Mouse (Mus musculus) retina, postnatal 7 days (tissue): Measurements from ENCODE around the gene Tubd1.

Source experiments
- DNase-seq: peaks from one replicate; pipeline ENCODE4 v3.0.0-alpha.2; 2012; ENCODE audit warnings: low read depth, low spot score

The Tubd1 gene

DNA sequence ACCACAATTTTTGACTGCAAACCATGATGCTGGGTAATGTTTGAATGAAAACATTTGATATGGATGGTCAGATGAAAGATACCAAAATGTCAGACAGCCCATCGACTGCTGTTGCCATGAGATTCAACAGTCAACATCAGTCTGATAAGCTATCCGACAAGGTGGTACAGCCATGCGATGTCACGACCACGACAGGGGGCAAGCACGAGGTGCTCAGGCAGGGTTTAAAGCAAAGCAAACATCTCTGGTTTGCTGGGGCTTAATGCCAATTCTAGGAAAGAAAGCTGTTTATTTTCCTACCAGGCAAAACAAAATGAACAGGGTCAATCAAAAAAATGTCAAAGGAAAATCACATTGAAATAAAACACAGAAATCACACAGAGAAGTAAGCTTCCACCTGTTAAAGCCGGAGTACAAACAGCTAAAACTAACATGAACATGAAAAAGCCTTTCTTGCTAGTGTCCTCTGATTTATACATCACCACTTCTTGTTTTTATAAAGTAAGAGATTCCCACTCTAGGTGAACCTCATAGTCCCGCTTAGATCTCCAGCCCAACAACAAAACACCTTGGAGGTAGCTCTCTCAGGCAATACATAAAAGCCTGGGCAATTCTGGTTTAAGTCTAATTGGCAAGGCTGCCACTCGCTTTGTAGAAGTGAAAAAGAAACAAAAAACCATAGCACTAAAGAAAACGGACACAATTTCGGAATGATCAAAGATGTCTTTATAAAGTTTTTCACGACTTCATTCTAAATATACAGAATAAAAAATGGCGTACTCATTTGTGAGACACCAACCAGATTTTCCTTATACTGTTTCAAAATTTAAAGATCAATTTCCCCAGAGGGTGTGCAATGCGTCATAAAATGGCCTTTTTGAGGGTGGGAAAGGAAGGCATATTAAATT lies 39.5 kb downstream of the Tubd1 start:
- no peak for DNase-seq

DNA sequence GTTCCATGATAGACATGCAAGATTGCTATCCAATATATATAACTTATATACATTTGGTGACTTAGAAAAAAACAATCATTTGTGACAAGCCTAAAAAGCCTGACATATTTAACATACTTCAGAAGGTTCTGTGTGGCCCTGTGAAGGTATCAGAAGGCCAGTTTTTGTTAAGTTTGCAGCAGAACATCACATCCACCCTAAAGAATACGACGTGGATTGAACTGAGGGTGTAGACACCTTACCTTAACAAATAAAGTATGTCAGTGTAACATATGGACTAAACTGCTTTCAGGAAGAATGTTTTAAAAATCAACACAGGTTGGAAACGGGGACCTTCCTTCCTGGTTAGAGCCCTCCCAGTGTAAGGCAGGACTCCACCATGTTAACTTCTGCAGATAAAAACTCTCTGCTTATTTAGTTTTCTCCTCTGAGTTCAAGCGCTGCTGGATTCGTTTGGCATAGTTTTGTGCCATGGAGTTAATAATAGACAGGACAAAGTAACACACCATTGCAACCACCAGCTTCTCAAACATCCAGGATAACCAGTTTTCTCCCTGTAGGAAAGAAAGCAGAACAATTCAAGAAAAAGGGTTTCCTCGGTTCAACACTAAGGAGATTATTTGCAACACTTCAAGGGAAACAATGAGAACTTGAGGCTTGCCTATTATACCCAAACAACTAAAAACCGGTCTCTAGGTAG lies 40.3 kb downstream of the Tubd1 start:
- no peak for DNase-seq

GRCm38 (mm10) chr11:86585598-86585984 lies 40.8 kb downstream of the Tubd1 start:
- DNase-seq: no peak

DNA sequence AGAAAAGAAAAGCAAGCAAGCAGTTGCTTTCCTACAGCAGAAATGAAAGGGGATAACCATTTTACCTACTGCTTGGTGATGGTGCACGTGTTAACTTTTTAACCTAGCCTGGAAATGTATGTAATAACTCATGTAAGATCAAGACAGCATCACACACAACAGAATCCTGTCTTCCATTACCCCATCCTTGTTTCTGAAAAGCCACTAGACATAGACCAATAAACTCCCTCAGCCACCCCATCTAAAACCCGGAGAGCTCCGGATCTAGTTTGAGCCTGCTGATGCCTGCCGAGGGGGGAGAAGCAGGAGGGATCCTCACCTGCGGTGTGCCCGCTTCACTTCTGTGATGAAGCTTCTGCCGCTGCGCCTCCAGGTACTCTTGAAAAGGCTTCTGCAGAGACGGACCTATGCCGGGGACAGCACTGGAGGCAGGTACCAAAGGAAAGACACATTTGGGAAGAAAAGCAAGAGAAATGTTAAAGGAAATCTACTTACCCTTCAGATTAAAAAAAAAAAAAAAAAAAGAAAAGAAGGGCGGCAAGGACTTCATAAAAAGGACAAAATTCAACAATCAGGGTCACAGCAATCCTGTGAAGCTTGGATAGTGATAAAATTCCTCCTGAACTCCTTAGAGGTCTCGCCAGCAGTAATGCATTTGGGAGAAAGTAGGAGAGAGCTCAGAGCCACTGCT lies 41.5 kb downstream of the Tubd1 start:
- no peak for DNase-seq

DNA sequence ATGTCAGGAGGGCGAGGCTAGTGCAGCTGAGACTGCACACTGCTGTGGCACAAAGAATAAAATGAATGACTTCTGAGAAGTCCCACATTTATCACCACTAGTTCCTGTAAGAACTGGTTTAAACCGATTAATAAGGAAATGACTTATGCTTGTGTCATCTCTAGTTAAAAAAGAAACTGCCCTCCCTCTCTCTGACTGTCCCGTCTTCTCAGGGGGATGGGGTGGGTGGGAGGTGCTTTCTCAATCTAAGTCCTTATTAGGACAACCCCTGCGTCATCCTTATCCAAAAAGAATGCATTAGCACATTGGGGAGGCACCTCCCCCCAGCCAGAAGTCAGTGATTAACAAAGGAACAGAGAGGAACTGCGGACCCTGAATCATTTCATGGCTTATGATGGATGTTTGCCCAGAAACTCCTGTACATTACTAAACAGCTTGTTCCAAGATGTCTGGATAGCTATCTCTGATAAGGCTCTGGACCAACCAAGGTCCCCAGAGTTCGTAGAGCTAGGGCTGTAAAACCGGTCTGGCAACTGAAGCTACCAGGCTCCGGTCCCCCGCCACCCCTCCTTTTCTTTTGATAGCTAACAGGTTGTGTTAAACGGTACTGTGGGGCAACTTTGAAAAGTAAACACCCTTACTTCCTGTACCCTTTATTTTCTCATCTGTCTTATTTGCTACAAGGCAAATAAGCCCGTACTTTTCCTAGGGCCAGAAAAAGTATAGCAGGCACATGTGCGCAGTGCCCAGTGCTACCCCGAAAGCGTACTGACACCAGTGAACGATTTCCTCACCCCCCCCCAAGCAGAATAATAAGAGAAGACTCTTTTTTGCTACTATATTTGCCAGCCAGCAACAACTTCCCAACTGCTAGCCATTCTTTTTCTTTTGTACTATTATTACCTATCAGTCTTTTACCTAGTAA lies 42.3 kb downstream of the Tubd1 start:
- no peak for DNase-seq

DNA sequence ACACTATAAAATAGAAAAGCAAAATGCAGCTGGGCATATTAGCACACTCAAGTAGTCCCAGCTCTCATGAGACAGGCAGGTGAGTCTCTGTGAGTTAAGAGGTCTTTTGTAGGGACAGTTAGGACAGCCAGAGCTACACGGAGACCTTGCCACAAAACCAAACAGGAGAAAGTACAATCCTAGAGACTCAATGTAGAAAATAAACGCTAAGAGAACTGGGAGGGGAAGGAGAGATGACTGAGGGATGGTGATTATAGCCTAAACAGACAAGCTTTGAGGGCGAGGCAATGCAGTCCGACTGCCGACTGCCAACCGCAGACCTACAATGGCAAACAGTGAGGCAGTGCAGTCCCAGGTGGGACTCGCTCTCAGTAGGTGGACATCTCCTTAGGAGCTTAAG lies 43.0 kb downstream of the Tubd1 start:
- no peak for DNase-seq

- no peak for DNase-seq
Measured at GRCm38 (mm10) chr11:86588583-86589298, 44.0 kb downstream of the Tubd1 start.

DNA sequence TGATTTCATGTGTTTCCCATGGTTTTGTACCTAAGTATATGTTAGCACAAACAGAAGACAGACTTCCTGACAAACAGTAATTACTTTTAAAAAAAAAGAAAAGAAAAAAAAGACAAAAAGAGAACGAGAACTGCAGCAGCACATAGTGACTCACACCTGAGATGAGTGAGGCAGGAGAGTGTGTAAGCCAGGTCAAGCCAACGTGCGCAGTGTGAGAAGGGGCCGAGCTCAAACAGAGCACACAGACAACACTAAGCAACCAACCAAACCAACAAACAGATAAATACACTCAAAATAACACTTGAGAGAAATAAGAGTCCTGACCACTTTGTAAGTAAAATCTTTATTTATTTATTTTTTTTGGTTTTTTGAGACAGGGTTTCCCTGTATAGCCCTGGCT lies 45.3 kb downstream of the Tubd1 start:
- DNase-seq: no peak

DNA sequence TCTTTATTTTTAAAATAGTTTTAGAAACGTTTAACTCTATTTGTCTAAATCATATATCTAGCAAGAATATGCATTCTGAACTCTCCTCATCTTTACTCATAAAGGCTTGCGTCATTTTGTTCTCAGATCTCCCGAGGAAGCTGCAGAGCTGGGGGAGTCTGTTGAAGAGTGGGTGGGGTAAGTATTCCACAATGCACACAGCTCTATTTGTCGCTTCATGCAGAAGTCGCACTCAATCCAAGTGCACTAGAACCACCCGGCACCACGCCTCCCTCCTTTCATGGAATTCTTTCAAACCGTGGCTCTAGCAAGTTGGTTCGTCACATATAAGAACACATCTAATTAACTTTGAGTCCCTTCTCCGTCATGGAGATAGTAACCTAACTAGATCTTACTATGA lies 45.8 kb downstream of the Tubd1 start:
- no peak for DNase-seq

DNA sequence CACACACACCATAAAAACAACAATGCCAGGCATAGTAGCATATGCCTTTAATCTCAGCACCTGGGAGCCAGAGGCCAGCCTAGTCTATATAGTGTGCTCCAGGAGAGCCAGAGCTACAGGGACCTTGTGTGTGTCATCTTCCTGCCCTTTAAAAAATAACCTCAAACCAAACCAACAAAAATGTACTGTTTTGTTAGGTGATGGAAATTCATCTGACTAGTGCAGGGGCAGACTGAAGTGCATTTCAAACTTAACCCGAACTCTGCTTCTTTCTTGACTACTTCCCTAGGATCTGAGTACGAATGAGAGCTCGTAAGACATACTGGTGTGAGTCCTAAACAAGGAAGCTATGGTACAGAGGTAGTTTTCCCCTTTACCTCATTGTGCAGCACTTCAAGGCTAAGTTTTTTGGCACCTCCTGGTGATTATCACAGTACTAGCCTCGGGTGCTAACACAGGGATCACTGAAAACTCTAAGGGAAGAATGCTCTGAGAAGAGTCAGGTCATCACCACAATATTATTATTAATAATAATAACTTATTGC lies 46.6 kb downstream of the Tubd1 start:
- no peak for DNase-seq

- DNase-seq: no peak
Measured at GRCm38 (mm10) chr11:86591931-86592616, 47.3 kb downstream of the Tubd1 start.

GRCm38 (mm10) chr11:86592993-86593392 lies 48.2 kb downstream of the Tubd1 start:
- DNase-seq: no peak

- DNase-seq: no peak
Measured at GRCm38 (mm10) chr11:86593443-86593842, 48.7 kb downstream of the Tubd1 start.

DNA sequence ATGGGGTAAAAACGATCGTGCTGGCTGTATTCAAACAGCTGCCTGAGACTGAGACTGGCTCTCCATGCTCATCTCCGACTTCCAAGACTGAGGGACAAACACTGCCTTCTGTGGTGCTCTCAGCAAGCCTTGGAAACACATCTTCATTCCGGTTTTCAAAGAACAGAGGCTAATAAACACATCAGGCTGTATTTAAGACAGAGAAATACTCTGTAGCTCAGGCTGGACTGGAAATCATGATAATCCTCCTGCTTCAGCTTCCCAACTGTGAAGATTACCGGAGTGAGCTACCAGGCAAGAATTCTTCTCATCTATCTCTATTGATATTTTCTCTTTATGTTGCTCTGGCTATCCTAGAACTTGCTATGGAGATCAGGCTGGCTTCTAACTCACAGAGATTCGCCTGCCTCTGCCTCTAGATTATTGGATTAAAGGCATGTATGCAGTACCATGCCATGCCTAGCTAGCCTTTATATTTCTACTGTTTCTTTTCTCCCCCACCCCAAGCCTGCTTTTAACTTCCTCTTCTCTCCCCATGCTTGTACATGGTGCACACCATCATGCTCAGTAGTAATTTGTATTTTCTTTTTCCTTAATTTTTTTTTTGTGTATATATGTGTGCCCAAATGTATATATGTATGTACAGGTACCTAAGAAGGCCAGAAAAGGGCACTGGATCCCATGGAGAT lies 49.5 kb downstream of the Tubd1 start:
- no peak for DNase-seq

- no peak for DNase-seq
Measured at GRCm38 (mm10) chr11:86595366-86595765, 50.6 kb downstream of the Tubd1 start.

DNA sequence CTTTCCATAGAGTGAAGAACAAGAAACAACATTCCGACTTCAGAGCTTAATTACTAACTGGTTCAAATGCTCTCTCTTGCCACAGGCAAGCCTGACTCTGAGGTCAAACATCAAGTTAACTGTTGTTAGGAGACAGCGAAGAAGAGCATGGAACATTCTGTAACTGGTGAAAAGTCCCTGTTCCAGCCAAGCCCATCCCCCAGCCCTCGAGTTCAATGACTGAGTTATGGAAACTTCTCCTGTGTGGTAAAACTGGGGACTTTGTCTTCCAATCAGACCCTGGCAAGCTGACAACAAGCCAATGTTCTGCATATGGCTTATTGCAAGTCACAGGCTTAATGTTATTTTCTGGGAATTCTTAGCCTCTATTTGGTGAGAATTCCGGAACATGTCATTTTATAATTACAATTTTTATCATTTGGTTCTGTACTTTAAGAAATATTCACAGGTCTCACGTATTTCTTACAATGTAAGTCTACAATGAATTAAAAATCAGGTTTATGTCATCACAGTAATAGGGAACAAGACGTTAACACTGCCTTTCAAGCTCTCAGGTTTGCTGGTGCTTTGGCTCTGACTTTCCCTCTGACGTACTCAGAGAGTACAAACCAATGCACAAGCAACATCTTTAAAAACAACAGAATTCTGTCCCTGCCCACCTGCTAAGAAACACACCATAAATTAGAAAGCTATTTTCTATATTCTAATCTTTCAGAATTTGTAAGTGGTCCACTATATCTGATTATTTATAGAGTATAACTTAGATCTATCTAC lies 51.6 kb downstream of the Tubd1 start:
- no peak for DNase-seq

GRCm38 (mm10) chr11:86596976-86597375 lies 52.2 kb downstream of the Tubd1 start:
- DNase-seq: no peak

GRCm38 (mm10) chr11:86598154-86598553 lies 53.4 kb downstream of the Tubd1 start:
- DNase-seq: no peak
